Mouse (Mus musculus) midbrain, embryonic 13.5 days (tissue): ENCODE measurements at regions not wholly inside any gene's neighbourhood (a gene's known extent, or its start where the extent isn't known, plus 50 kb on each side); places are given as distances from the start of the nearest gene placed in this dataset.

Source experiments
- ATAC-seq: fragments of 200-750 bp; cut with Nextera tagmentation; 2 replicates; pipeline ENCODE4 v1.8.0; 2017; ENCODE audit warnings: mild to moderate bottlenecking, moderate TSS enrichment, moderate library complexity
- H3K27ac ChIP-seq: fragments of 300-500 bp; sonication (generic); 2 replicates; pipeline ENCODE4 v1.5.1; 2015; ENCODE audit warnings: inconsistent platforms, mild to moderate bottlenecking, moderate library complexity
- H3K27me3 ChIP-seq: fragments of 300-500 bp; sonication (generic); 2 replicates; pipeline ENCODE4 v1.6.1; 2015; ENCODE audit warnings: mild to moderate bottlenecking, inconsistent platforms
- H3K36me3 ChIP-seq: fragments of 300-500 bp; sonication (generic); 2 replicates; pipeline ENCODE4 v1.6.1; 2015; ENCODE audit warnings: mild to moderate bottlenecking, inconsistent platforms
- H3K4me1 ChIP-seq: fragments of 300-500 bp; sonication (generic); replicated peaks from 2 replicates; pipeline ENCODE4 v1.6.1; 2015; ENCODE audit warnings: inconsistent platforms
- H3K4me2 ChIP-seq: fragments of 300-500 bp; sonication (generic); replicated peaks from 2 replicates; pipeline ENCODE4 v1.6.1; 2015; ENCODE audit warnings: moderate library complexity, mild to moderate bottlenecking, inconsistent platforms
- H3K4me3 ChIP-seq: fragments of 300-500 bp; sonication (generic); replicated peaks from 2 replicates; pipeline ENCODE4 v1.5.1; 2015; ENCODE audit warnings: mild to moderate bottlenecking, inconsistent platforms
- H3K9ac ChIP-seq: fragments of 300-500 bp; sonication (generic); replicated peaks from 2 replicates; pipeline ENCODE4 v1.6.1; 2015; ENCODE audit warnings: mild to moderate bottlenecking, inconsistent platforms
- H3K9me3 ChIP-seq: fragments of 300-500 bp; sonication (generic); 2 replicates; pipeline ENCODE4 v1.6.1; 2016; ENCODE audit warnings: mild to moderate bottlenecking, inconsistent platforms
- WGBS: fragments of 180-500 bp; shearing (Covaris S2); methylation state at CpG from one replicate; pipeline ENCODE4 v1.1.7; 2015; 5-methylcytosine and 5-hydroxymethylcytosine counted together

GRCm38 (mm10) chr10:56799307-56799706 is 422.2 kb downstream of the Gja1 start:
- Histone ChIP-seq H3K4me1 (no peaks in the 10 kb centered on the region), H3K27me3 (no peaks in the 10 kb centered on the region), H3K36me3 (no peaks in the 10 kb centered on the region), H3K4me3 (no peak overlapping the region), H3K9ac (no peak overlapping the region), H3K4me2 (no peak overlapping the region), H3K27ac (no peak overlapping the region), H3K9me3 (no peaks in the 10 kb centered on the region)
- ATAC-seq, result no peak
- 83% methylated on average over 3 of the region's 3 CpGs for WGBS

GRCm38 (mm10) chr10:56799745-56800144 is 422.6 kb downstream of the Gja1 start:
- no peaks in the 10 kb centered on the region for H3K36me3 ChIP-seq
- no peak overlapping the region for H3K4me3 ChIP-seq
- ATAC-seq, result no peak
- H3K9me3 ChIP-seq, result no peaks in the 10 kb centered on the region
- no peak overlapping the region for H3K9ac ChIP-seq
- H3K27me3 ChIP-seq, result no peaks in the 10 kb centered on the region
- no peaks in the 10 kb centered on the region for H3K4me1 ChIP-seq
- WGBS, result 85% methylated on average over 3 of the region's 3 CpGs
- no peak overlapping the region for H3K4me2 ChIP-seq
- H3K27ac ChIP-seq, result no peak overlapping the region

DNA sequence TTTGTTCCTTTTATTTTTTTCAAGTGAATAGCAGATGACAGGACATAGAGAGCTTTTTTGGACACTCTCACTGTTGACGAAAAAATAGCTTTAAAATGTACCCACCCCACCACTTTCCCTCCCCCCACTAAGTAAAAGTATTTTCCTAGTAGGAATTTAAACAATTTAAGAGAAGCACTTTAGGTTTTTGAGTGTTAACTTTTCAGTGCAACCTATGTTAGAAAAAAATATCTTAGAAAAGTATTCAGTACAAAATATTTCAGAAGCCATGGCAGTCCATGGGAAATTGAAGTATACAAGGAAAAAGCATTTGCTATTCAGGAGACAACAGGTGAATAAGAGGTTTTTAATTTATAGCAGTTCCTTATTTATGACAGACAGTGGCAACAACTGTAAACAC is 431.9 kb downstream of the Gja1 start:
- no peaks in the 10 kb centered on the region for H3K27me3 ChIP-seq
- H3K27ac ChIP-seq, result no peak overlapping the region
- H3K36me3 ChIP-seq, result no peaks in the 10 kb centered on the region
- H3K9me3 ChIP-seq, result no peaks in the 10 kb centered on the region
- no peak overlapping the region for H3K9ac ChIP-seq
- H3K4me3 ChIP-seq, result no peak overlapping the region
- H3K4me1 ChIP-seq, result no peaks in the 10 kb centered on the region
- no peak for ATAC-seq
- WGBS, result 61% methylated on average over 1 of the region's 1 CpGs
- no peak overlapping the region for H3K4me2 ChIP-seq

DNA sequence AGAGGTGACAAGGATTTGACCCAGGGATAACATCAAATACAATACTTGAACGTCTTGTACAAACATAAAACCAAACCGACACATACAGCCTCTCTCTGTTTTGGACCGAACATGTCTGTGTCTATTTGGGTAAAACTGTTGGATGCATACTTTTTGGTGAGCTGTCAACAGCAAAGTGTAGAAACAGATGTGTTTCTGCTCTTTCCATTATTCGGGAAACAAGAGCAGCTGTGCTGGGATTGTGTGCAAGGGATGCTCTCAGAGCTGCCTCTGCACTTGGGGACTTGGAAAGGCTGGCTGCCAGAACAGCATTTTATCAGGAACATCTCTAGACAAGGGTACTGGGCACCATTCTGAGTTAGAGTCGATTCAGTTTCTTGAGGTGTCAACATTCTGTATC is 445.0 kb downstream of the Gja1 start:
- H3K4me3 ChIP-seq, result no peak overlapping the region
- H3K4me2 ChIP-seq, result no peak overlapping the region
- no peak overlapping the region for H3K9ac ChIP-seq
- H3K27ac ChIP-seq, result no peak overlapping the region
- H3K36me3 ChIP-seq, result no peaks in the 10 kb centered on the region
- 72% methylated on average over 5 of the region's 5 CpGs for whole genome bisulfite sequencing
- no peaks in the 10 kb centered on the region for H3K4me1 ChIP-seq
- H3K27me3 ChIP-seq, result no peaks in the 10 kb centered on the region
- no peak for ATAC-seq
- H3K9me3 ChIP-seq, result no peaks in the 10 kb centered on the region

DNA sequence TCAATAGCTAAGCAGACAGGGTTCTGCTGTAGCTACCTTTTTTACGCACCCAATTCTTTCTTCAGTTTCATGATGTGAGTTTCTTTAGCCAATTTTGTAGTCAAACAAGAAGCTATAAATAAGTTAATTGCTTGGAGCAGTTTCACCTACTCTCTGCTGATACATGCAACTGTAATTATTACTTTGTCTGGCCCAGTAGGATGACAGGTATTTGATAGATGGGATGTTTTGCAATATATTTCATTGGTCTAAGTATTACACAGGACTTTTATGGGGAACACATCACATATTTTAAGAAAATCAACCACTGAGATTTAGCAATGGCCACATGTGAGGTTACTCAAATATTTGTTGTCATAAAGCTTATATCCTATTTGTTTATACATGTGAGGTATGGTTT is 454.2 kb downstream of the Gja1 start:
- WGBS, result 93% methylated on average over 1 of the region's 1 CpGs
- no peak overlapping the region for H3K27ac ChIP-seq
- no peaks in the 10 kb centered on the region for H3K9me3 ChIP-seq
- H3K4me2 ChIP-seq, result no peak overlapping the region
- H3K9ac ChIP-seq, result no peak overlapping the region
- no peaks in the 10 kb centered on the region for H3K4me1 ChIP-seq
- H3K36me3 ChIP-seq, result no peaks in the 10 kb centered on the region
- H3K4me3 ChIP-seq, result no peak overlapping the region
- H3K27me3 ChIP-seq, result no peaks in the 10 kb centered on the region
- no peak for ATAC-seq

DNA sequence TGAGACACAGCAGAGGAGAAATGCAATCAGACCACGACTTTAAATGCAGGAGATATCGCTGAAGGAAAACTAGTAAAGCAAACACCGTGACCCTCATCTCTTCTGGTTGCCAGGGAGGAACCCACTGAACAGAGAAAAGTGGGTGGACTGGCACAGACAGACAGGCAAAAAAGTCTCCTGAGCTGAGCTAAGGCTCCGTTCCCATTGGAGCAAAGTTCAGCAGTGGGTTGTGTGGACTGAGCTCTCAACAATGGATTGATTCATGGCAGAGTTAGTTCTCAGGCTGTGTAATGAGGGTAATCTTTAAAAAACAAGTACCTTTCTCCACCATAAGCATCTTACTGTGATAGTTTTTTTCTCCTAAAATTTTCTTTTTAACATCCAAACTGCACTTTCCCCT is 454.8 kb downstream of the Gja1 start:
- H3K4me1 ChIP-seq, result no peaks in the 10 kb centered on the region
- ATAC-seq, result no peak
- H3K4me2 ChIP-seq, result no peak overlapping the region
- no peak overlapping the region for H3K4me3 ChIP-seq
- H3K9me3 ChIP-seq, result no peaks in the 10 kb centered on the region
- no peaks in the 10 kb centered on the region for H3K27me3 ChIP-seq
- H3K27ac ChIP-seq, result no peak overlapping the region
- 93% methylated on average over 4 of the region's 4 CpGs for WGBS
- no peaks in the 10 kb centered on the region for H3K36me3 ChIP-seq
- H3K9ac ChIP-seq, result no peak overlapping the region

DNA sequence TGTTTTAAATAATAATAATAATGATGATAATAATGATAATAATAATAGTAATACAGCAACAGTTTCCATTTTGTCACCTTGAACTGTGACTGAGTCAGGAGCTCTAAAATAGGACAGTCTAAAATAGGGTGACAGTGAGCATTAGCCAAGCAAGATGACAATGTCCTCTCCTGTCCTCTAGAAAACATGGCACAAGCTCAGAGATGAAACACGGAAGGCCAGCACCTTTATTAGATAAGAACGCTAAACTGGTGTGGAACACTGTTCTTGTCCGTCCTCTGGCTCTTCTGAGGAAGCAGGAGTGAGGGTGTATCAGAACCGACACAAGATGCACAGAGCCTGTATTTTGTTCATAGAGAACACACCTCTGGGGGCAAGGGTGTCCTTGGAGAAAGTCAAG is 459.0 kb downstream of the Gja1 start:
- ATAC-seq, result no peak
- Histone ChIP-seq H3K9me3 (no peaks in the 10 kb centered on the region), H3K4me3 (no peak overlapping the region), H3K9ac (no peak overlapping the region), H3K4me2 (no peak overlapping the region), H3K4me1 (no peaks in the 10 kb centered on the region), H3K27ac (no peak overlapping the region), H3K27me3 (no peaks in the 10 kb centered on the region), H3K36me3 (no peaks in the 10 kb centered on the region)
- WGBS, result 91% methylated on average over 4 of the region's 4 CpGs

- H3K27ac ChIP-seq, result no peak overlapping the region
- H3K9ac ChIP-seq, result no peak overlapping the region
- H3K4me2 ChIP-seq, result no peak overlapping the region
- no peaks in the 10 kb centered on the region for H3K36me3 ChIP-seq
- WGBS, result 56% methylated on average over 9 of the region's 9 CpGs
- H3K4me3 ChIP-seq, result no peak overlapping the region
- ATAC-seq, result peak; percentile 55; the same call in 1 of the 2 replicates
- no peaks in the 10 kb centered on the region for H3K27me3 ChIP-seq
- no peaks in the 10 kb centered on the region for H3K4me1 ChIP-seq
- no peaks in the 10 kb centered on the region for H3K9me3 ChIP-seq
Observed at GRCm38 (mm10) chr10:56839006-56839495, 461.9 kb downstream of the Gja1 start.

GRCm38 (mm10) chr10:56839545-56839944 is 462.4 kb downstream of the Gja1 start:
- Histone ChIP-seq H3K9me3 (no peaks in the 10 kb centered on the region), H3K27me3 (no peaks in the 10 kb centered on the region), H3K27ac (no peak overlapping the region), H3K4me3 (no peak overlapping the region), H3K4me2 (no peak overlapping the region), H3K9ac (no peak overlapping the region), H3K4me1 (no peaks in the 10 kb centered on the region), H3K36me3 (no peaks in the 10 kb centered on the region)
- no peak for ATAC-seq
- WGBS, result 39% methylated on average over 2 of the region's 2 CpGs

DNA sequence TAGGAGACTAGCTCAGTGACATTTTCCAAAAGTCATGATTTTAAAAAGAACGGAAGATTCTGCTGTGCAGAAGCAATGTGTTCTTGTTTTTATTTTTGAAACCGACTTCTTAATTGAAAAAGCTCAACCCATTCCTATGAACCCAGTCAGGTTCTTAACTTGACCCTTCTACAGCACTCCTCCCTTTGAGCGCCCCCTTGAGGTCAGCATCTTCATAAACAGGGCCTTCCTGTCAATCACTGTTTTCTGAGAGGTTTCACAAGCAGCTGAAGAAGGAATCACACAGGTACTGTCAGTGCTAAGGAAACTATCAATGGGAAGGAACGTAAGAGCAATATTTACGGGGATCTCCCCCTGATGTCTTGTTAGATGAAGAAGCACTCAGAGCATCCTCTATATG is 463.6 kb downstream of the Gja1 start:
- no peaks in the 10 kb centered on the region for H3K9me3 ChIP-seq
- no peaks in the 10 kb centered on the region for H3K36me3 ChIP-seq
- H3K27me3 ChIP-seq, result no peaks in the 10 kb centered on the region
- H3K4me1 ChIP-seq, result no peaks in the 10 kb centered on the region
- H3K9ac ChIP-seq, result no peak overlapping the region
- H3K27ac ChIP-seq, result no peak overlapping the region
- 71% methylated on average over 5 of the region's 5 CpGs for WGBS
- no peak for ATAC-seq
- no peak overlapping the region for H3K4me3 ChIP-seq
- H3K4me2 ChIP-seq, result no peak overlapping the region

DNA sequence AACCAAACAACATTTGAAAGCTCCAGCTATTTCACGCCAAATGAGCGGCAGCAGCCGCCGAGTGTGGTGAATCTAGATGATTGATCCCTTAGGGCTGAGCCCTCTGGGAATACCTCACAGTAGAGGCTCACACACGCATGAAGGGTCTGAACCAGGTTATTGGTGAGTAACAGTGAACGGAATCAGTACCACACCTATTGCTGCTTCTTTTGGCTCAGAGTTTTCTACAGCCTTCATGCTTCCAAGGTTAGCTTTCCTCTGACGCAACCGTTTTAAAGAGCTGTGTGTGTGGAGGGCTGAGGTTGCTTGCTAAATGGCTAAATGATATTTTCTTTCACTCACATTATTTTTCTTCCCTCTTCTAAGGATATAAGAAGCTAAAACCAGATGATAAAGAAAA is 464.4 kb downstream of the Gja1 start:
- Histone ChIP-seq H3K4me3 (no peak overlapping the region), H3K4me2 (no peak overlapping the region), H3K4me1 (no peaks in the 10 kb centered on the region), H3K27ac (no peak overlapping the region), H3K9me3 (no peaks in the 10 kb centered on the region), H3K27me3 (no peaks in the 10 kb centered on the region), H3K9ac (no peak overlapping the region), H3K36me3 (no peaks in the 10 kb centered on the region)
- WGBS, result 48% methylated on average over 8 of the region's 8 CpGs
- ATAC-seq, result no peak

DNA sequence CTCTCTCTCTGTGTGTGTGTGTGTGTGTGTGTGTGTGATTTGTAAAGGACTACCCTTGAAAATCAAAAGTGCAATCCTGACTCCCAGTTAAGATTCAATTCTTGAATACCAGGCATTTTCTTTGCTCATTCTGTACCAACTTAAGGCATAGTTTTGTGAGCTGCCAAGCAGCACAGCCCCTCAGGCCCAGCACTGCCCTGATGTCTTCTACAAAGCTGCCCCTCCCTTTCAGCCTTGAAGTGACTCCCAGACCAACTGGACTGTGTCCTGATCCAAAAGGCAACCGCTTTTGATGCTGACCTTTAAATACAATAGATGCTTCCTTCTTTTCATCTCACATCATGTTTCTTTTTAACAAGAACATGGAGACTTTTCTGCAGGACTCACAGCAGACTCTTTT is 464.8 kb downstream of the Gja1 start:
- whole genome bisulfite sequencing, result 17% methylated on average over 1 of the region's 1 CpGs
- no peaks in the 10 kb centered on the region for H3K4me1 ChIP-seq
- no peak for ATAC-seq
- no peak overlapping the region for H3K27ac ChIP-seq
- H3K4me2 ChIP-seq, result no peak overlapping the region
- H3K9me3 ChIP-seq, result no peaks in the 10 kb centered on the region
- H3K36me3 ChIP-seq, result no peaks in the 10 kb centered on the region
- H3K27me3 ChIP-seq, result no peaks in the 10 kb centered on the region
- H3K9ac ChIP-seq, result no peak overlapping the region
- H3K4me3 ChIP-seq, result no peak overlapping the region

- ATAC-seq, result no peak
- no peaks in the 10 kb centered on the region for H3K36me3 ChIP-seq
- H3K9ac ChIP-seq, result no peak overlapping the region
- no peak overlapping the region for H3K4me3 ChIP-seq
- no peaks in the 10 kb centered on the region for H3K9me3 ChIP-seq
- no peak overlapping the region for H3K27ac ChIP-seq
- 82% methylated on average over 2 of the region's 2 CpGs for WGBS
- no peaks in the 10 kb centered on the region for H3K27me3 ChIP-seq
- no peak overlapping the region for H3K4me2 ChIP-seq
- H3K4me1 ChIP-seq, result no peaks in the 10 kb centered on the region
Observed at GRCm38 (mm10) chr10:56852484-56852883, 475.4 kb downstream of the Gja1 start.
